Mouse (Mus musculus) megakaryocyte progenitor cell, adult 5-6 weeks (primary cell): ENCODE data around the gene Polr2e. TPM values are rescaled to one million over a fixed set of nuclear protein-coding genes. Genes with fewer than 3 reads are reported as not detected.
A peak's percentile ranks its signal among the peaks of the same experiment; 100 is the strongest.

Experiments used
- ATAC-seq: replicated peaks from 2 replicates; pipeline ENCODE4 v1.8.0; 2016; ENCODE audit warnings: mild to moderate bottlenecking, moderate TSS enrichment, inconsistent platforms; ENCODE audit not compliant: poor library complexity
- total RNA-seq, 2 experiments: library from RNA; stranded (forward) in 1 of 2; stranded (reverse) in 1 of 2; fragments of 157-497, 149-512 nt in 1 of 2; fragments of 200-1000 nt in 1 of 2; gene quantifications; 2 replicates each; pipeline versions ENCODE4 v1.2.3 to v1.2.4; 2015 to 2017

Polr2e gene
- total RNA-seq, 2 experiments from 2014 or later, result 89.9 to 99.5 TPM

DNA sequence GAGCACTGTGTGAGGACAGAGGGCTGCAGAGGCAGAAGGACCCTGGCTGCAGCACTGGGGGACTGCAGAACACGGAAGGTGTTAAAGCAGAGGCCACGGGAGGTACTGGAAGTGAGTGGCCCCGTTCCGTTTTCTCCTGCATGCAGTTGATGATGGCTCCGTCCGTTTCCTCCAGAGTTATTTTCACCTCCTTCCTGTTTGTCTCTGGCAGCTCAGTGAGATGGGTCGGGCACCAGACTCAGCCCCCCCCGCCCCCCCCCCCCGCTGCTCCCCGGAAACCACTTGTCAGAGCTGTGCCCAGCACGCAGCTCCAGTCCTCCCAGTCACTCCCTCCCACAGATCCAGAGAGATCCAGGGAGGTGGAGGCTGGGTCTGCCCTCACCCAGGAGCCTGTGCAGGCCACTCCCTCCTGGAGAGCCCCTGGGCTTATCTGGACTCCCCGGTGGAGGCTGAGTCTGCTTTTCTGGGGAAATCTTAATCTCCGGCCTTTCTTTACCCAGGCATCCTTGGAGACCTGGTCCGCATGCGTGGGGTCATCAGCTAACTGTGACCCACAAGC lies 20.8 kb downstream of the Polr2e start:
- 0 out of 2 replicates have a peak, but pooled peaks have one; percentile 7 for ATAC-seq

DNA sequence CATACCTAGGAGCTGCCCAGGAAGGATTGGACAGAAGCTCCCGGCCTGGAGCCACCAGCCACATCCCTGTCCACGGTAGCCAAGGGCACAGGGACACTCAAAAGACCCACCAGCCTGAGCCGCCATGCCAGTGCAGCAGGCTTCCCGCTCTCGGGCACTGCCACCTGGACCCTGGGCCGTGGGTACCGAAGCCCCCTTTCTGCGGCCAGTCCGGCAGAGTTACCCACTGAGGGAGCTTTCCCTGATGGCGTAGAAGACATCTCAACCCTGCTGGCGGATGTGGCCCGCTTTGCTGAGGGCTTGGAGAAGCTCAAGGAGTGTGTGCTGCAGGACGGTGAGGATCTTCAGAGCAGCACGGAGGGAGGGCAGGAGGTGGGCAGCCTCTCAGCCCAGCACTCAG lies 21.8 kb downstream of the Polr2e start:
- no peak for ATAC-seq

DNA sequence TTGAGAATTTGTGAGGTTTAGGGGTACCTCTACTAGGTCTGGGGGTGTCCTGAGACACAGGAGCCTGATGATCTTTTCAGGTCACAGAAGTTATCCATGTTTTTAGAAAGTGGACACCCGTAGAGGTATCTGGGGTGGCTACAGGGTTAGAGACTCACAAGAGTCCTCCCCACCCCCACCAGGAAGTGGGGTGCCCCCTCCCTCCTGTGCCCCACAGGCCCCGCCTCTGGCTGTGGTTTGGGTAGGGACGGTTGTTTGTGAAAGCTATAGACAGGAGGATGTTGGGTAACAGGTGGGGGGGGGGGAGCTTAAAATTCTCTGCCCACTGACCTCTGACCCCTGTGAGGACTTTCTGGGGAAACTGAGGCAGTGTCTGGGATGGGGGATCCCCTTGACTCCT lies 22.2 kb downstream of the Polr2e start:
- ATAC-seq, result peak; percentile 59

DNA sequence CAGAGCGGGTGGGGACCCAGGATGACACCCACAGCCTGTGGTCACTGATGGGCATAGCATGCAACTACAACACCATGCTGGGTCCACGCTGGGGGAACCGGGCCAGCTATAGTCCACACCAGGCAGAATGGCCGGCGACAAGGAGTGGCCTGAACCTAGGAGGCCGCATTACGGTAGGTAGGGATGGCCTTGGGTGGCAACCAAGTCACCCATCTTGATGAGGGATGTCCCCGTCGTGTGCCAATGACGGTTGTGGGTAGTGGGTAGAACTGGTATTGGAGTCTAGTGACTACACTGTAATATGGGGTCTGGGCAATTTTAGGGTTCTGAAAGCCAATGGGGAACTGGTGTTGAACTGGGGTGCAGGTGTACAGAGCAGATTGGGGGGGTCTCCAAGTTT lies 22.7 kb downstream of the Polr2e start:
- ATAC-seq, result peak; percentile 26

DNA sequence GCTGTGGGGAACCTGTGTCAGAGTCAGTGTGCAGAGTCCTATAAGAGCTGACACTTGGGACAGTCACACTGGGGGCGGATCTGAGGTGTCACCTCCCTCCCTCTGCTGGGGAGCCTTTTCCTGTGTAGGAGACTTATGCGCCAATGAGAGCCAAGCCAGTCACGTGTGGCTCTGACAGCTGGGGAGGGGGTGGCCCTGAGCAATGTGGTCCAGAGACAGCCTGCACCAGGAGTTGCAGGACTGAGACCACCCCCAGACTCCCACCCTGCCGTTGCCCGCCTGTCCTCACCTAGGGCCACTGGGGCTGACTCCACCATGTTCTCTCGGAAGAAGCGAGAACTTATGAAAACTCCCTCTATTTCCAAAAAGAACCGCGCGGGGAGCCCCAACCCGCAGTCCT lies 23.1 kb downstream of the Polr2e start, which contains the start of gene Arhgap45:
Arhgap45 (plus strand) TSS at position 143 of the 400 bp plus-strand sequence.
- peak; percentile 80 for ATAC-seq

DNA sequence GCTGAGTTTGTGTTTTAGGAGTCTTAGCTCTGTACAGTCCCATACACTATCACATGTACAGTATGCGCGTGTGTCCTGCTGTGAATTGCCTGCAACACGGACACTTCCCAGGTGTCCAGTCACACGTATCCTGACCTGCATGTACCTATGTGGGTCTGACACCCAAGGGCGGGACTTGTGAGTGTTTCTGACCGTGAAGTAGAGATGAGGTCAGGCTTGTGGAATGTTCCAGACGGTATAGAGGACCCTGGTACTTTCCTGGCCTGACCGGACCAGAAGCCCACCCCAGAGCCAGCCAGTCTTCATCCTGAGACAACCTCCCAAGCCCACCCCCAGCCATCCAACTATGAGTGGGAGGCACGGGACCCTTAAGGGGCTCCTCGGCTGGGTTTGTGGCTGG lies 24.0 kb downstream of the Polr2e start:
- no peak for ATAC-seq

DNA sequence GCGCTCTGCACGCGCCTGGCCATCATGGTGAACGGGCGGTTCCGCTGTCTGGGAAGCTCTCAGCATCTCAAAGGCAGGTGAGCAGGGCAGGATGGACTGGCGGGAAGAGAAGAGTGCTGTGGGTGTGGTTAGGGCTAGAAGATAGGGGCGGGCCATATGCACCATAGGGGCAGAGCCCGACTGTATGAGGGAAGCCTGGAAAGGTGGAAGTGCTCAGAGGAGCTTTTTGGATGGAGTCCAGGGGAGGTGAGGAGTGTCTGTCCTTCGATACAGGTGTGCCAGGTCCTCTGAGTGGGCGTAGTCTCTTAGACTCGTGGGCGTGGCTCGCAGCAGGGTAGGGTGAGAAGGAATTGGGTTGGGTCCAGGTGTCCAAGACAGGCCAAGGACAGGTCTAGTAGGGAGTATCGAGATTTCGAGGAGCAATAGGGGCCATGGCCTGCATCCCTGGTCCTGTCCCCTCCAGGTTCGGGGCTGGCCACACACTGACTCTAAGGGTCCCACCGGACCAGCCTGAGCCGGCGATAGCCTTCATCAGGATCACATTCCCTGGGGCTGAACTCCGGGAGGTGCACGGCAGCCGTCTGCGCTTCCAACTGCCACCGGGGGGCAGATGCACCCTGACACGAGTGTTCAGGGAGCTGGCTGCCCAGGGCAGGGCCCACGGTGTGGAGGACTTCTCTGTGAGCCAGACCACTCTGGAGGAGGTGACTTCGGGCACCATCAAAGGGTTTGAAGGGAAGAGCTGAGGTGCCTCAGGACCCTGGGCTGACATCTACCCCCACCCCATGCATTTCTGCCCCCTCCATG lies 24.9 kb downstream of the Polr2e start:
- no peak for ATAC-seq

DNA sequence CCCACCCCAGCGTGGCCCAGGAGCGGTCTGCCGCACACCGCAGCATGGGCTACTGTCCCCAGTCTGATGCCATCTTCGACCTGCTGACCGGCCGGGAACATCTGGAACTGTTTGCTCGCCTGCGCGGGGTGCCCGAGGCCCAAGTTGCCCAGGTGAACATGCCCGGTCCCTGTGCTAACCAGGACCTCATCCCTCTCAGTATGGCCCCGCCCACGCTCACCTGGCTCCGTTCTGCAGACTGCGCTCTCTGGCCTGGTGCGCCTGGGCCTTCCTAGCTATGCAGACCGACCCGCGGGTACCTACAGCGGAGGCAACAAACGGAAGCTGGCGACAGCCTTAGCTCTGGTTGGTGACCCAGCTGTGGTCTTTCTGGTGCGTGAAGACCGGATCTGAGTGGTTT lies 26.0 kb downstream of the Polr2e start:
- no peak for ATAC-seq

DNA sequence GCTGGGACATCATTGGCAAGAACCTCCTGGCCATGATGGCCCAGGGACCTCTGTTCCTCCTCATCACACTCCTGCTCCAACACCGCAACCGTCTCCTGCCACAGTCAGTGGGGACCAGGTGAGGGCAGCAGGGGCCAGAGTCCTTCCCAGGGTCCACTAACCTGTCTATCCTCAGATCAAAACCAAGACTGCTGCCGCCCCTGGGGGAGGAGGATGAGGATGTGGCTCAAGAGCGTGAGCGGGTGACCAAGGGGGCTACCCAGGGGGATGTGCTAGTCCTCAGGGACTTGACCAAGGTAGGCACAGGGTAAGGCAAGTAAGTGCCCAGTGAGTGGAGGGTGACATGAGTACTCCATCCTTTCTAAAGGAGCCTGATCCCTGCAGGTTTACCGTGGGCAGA lies 27.9 kb downstream of the Polr2e start:
- no peak for ATAC-seq

DNA sequence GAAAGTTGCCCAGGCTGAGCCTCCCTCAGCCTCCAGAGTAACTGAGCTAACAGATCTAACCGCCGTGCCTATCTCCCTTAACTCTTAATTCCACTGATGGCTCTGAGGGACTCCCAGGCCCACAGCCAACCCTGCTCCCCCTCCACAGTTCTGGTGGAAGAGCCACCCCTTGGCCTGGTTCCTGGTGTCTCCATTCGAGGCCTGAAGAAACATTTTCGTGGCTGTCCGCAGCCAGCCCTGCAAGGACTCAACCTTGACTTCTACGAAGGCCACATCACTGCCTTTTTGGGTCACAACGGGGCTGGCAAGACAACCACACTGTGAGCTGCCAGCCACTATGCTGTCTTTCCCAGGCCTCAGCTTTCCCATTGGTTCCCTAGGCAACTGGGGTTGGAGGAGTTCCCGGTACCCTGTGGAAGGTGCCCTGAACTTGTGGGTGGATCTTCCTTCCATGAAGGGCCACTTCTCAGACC lies 35.3 kb downstream of the Polr2e start:
- no peak for ATAC-seq

DNA sequence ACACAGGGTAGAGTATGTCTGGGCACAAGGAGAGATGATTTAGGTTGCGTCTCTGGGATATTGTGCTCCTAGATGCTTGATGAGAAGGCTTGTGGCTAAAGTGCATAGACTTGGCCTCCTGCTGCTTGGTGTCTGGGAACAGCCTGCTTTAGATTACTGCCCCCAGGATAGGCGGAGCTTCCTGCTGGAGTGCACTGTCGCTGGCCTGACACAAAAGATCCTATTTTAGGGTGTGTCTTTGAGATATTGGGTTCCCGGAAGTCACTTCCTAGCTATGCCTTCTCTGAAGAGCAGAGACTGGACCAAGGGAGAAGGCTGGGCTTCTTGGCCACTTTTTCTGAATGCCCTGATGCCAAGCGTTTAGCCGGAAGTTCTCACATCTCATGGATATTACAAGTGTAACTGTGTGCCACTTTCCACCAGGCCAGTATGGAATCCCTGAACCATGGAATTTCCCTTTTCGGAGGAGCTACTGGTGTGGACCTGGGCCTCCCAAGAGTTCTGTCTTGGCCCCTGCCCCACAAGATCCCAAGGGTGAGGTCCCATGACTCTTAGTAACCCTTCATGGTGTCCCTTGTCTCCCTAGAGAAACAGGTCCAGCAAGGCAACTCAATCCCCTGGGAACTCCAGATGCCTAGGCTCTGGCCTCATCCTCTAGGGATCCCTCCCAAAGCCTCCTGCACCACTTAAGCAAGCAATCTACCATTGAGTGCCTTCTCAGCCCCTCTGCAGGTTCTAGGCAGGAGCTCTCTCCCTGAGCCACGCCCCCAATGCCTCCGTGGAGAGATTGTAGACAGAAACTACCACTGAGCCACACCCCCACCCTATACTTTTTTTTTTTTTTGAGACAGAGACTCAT lies 36.0 kb downstream of the Polr2e start:
- ATAC-seq, result peak; percentile 85

DNA sequence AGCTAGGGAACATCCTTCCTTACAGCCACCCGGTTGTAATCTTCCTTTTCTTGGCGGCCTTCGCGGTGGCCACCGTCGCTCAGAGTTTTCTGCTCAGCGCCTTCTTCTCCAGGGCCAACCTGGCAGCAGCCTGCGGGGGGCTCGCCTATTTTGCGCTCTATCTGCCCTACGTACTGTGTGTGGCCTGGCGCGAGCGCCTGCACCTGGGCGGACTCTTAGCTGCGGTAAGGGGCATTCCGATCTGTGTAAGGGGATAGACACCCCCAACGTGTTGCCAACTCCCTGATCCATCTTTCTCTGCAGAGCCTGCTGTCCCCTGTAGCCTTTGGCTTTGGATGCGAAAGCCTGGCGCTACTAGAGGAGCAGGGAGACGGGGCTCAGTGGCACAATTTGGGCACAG lies 36.8 kb downstream of the Polr2e start:
- ATAC-seq, result no peak

DNA sequence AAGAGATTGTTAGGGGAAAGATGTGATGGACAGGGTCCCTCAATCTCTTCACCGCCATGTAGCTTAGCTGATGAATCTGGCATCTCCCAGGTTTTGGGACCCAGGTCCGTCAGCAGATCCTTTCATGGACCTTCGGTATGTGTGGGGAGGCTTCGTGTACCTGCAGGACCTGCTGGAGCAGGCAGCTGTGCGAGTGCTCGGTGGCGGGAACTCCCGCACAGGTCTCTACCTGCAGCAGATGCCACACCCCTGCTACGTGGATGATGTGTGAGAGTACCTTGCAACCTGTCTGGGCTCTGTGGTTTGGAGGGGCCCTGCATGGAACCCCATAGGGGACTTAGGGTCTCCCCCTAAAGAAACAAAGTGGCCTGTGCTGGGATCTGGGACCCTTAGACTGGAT lies 37.6 kb downstream of the Polr2e start:
- no peak for ATAC-seq

DNA sequence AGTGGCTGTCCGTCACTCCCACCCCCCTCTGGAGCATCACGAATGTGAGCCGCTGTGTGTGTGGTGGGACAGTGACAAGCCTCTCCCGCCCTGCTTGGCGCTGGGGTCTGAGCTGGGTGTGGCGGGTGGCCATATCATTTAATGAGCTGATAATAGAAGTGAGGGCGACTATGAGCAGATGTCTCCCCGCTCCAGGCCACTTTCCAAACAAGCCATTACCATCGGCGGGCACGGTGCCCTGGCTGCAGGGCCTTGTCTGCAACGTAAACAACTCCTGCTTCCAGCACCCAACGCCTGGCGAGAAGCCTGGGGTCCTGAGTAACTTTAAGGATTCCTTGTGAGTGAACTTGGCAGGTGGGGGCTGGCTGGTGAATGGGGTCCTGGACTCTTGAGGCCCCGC lies 41.8 kb downstream of the Polr2e start:
- ATAC-seq, result peak; percentile 20

DNA sequence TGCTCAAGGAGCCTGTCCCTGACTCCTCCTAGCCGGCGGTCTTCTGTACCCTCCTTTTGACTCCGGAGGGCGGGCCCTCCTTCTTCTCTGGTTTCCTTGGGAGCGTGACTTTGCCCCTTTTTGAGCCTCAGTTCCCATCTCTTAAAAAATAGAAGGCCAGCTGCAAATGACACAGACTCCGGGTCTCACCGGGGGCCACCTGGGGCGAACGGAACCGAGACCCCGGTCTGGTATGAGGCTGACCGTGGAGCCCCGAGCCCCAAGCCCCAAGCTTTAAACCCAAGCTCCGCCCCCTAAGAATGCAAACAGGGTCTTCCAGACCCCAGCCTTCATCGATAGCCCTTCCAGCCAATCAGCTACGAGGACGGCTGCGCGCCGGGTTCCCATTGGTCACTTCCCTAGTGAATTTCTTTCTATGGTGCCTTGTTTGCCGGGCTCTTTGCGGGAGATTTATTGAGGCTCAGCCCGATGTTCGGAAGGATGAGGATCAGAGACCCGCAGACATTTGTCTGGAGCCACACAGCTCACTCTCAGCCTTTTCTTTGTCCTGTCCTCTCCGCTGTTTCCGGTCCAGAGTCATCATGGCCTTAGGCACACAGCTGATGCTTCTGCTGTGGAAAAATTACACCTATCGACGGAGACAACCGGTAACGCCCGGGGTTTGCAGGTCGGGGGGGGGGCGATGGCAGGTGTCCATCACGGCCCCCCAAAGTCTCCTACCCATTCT lies 42.4 kb downstream of the Polr2e start:
- peak; percentile 52 for ATAC-seq

DNA sequence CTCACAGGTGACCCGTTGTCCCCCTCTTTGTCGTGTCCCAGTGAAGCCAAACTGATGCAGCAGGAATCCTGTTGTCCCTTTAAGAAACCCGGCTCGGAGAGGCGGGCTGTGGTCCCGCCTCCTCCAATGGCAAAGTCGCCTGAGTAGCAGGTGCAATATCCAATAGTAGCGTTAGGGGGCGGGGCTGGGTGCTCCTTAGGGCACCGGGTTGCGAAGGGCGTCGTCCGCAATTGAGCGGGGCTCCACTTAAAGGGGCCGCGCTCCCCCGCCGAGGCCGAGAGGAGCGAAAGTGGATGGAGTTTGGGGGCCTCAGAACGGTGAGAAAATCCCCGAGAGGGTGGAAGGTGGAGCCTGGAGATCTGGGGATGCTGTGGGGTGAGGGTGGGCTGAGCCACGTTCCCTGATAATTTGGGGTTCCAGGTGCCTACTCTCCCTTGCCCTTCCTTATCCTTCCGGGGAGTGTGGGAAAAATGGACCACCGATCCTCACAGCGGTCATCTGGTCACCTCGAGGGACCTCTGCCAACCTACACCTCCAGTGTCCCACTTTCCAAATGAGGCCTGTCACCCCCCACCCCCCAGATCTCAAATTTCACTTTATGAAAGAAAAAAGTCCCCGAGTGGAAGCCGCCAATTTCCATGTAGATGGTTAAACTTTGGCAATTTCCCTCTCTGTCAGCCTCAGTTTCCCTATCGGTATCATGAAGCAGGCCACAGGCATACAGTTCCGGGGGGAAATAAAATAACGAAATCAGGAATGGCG lies 43.1 kb downstream of the Polr2e start, which contains the start of gene Abca7:
Abca7 (plus strand) TSS at position 223 of the 762 bp plus-strand sequence.
- ATAC-seq, result peak; percentile 79

DNA sequence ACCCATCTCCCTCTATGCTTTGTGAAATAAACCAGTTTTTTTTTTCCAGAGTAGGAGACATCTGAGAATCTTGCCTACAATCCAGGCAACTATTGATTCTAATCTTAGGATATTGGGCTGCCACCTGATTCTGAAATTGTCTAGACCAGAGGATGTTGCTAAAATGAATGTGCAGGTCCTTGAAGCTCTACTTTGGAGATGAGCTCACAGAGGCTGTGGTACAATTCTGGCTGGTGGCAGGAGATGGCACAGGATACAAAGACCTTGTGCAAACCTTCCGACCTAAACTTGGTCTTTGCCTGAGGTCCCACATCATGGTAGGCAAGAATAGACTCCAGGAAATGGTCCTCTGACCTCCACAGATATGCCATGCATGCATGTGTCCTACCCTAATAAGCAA lies 44.0 kb downstream of the Polr2e start:
- ATAC-seq, result no peak

DNA sequence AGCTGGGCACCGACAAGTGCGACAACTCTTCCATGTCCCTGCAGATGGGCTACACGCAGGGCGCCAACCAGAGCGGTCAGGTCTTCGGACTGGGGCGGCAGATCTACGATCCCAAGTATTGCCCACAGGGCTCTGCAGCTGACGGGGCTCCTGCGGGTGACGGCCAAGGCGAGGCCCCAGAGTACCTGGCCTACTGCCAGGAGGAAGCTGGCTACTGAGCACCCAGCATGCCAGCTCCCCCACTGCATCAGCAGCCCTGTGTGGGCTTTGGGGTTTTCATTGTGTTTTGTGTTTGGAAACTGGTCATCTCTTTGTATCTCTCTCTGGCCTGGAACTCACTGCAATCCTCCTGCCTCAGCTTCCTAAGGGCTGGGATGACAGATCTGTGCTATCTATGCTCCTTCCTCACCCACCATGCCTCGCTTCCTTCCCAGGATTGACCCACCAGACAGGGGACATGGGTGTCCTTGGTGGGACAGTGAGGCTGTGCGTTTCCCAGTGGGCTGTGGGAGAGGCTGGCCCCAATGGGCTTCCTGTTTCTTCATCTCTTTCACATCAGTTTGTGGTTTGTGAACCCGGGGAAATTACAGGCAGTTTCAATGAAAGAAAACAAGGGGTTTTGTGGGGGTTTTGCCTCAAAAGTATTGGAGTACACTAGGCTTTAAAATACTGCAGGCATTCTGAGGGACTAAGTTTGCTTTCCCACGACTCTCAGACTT lies 45.0 kb downstream of the Polr2e start:
- ATAC-seq, result peak; percentile 43

DNA sequence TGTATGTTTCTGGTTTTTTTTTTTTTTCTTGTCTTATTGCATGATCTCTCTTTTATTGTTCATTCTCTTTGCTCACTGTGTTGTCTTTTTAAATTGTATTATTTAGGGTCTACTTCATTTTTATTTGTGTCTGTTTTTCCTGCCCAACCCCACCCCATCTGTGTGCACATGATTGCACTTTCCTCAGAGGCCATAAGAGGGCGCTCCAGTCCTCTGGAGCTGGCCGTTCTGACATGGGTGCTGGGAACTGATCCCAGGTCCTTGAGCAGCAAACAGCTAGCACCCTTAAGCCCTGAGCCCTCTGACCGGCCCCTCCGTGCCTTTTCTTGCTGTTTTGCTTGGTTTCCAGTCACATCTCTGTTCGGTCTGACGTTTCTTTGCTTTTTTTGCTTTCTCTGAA lies 48.0 kb downstream of the Polr2e start:
- ATAC-seq, result no peak
